Mouse (Mus musculus) midbrain, embryonic 12.5 days (tissue): ENCODE measurements around the gene Txndc11. TPM values are rescaled to one million over a fixed set of nuclear protein-coding genes. Genes with fewer than 3 reads are reported as not detected.

Source experiments
- ATAC-seq: fragments of 200-750 bp; cut with Nextera tagmentation; 2 replicates; pipeline ENCODE4 v1.8.0; 2017; ENCODE audit warnings: low read depth, moderate TSS enrichment, moderate library complexity; ENCODE audit not compliant: low FRiP score
- H3K27ac ChIP-seq: fragments of 300-500 bp; sonication (generic); replicated peaks from 2 replicates; pipeline ENCODE4 v1.5.1; 2016; ENCODE audit warnings: mild to moderate bottlenecking
- H3K27me3 ChIP-seq: fragments of 300-500 bp; sonication (generic); 2 replicates; pipeline ENCODE4 v1.6.1; 2016; ENCODE audit warnings: mild to moderate bottlenecking
- H3K36me3 ChIP-seq: fragments of 300-500 bp; sonication (generic); 2 replicates; pipeline ENCODE4 v1.6.1; 2016
- H3K4me1 ChIP-seq: fragments of 300-500 bp; sonication (generic); 2 replicates; pipeline ENCODE4 v1.6.1; 2016
- H3K4me2 ChIP-seq: fragments of 300-500 bp; sonication (generic); replicated peaks from 2 replicates; pipeline ENCODE4 v1.6.1; 2016; ENCODE audit warnings: mild to moderate bottlenecking, moderate library complexity
- H3K4me3 ChIP-seq: fragments of 300-500 bp; sonication (generic); 2 replicates; pipeline ENCODE4 v1.5.1; 2016; ENCODE audit warnings: mild to moderate bottlenecking
- H3K9ac ChIP-seq: fragments of 300-500 bp; sonication (generic); replicated peaks from 2 replicates; pipeline ENCODE4 v1.6.1; 2016; ENCODE audit warnings: mild to moderate bottlenecking, moderate library complexity
- H3K9me3 ChIP-seq: fragments of 300-500 bp; sonication (generic); 2 replicates; pipeline ENCODE4 v1.6.1; 2016; ENCODE audit warnings: mild to moderate bottlenecking
- WGBS: fragments of 180-500 bp; shearing (Covaris S2); methylation state at CpG from one replicate; pipeline ENCODE4 v1.1.7; 2016; 5-methylcytosine and 5-hydroxymethylcytosine counted together
- polyA plus RNA-seq: library from polyadenylated mRNA; unstranded; fragments of >200 nt; fragmentation: Nextera tagmentation; extraction: Ambion mirVana; gene quantifications from 2 replicates; pipeline ENCODE4 v1.2.1, GENCODE M21; 2016

The Txndc11 gene
- polyA plus RNA-seq, 1 experiment from 2014 or later = 30.5 TPM

- H3K4me2 ChIP-seq = no peak overlapping the region
- H3K9me3 ChIP-seq = no peaks in the 10 kb centered on the region
- 94% methylated on average over 13 of the region's 13 CpGs for WGBS
- no peak overlapping the region for H3K4me3 ChIP-seq
- H3K4me1 ChIP-seq = no peaks in the 10 kb centered on the region
- H3K27ac ChIP-seq = no peak overlapping the region
- no peak for ATAC-seq
- no peak overlapping the region for H3K9ac ChIP-seq
- H3K27me3 ChIP-seq = no peaks in the 10 kb centered on the region
- H3K36me3 ChIP-seq = peaks cover 29% of the 10 kb centered on the region
Measured at GRCm38 (mm10) chr16:11093717-11094386, 40.6 kb downstream of the Txndc11 start.

- Histone ChIP-seq H3K9me3 (no peaks in the 10 kb centered on the region), H3K27me3 (no peaks in the 10 kb centered on the region), H3K4me1 (peaks cover under 1% of the 10 kb centered on the region; the same call in 1 of the 2 replicates), H3K4me3 (no peak overlapping the region), H3K9ac (no peak overlapping the region), H3K27ac (no peak overlapping the region), H3K36me3 (peaks cover 42% of the 10 kb centered on the region), H3K4me2 (no peak overlapping the region)
- ATAC-seq = no peak
- 93% methylated on average over 3 of the region's 3 CpGs for WGBS
Measured at GRCm38 (mm10) chr16:11092523-11092922, 41.9 kb downstream of the Txndc11 start.

- Histone ChIP-seq H3K9ac (no peak overlapping the region), H3K9me3 (no peaks in the 10 kb centered on the region), H3K36me3 (peaks cover 46% of the 10 kb centered on the region), H3K27ac (no peak overlapping the region), H3K27me3 (no peaks in the 10 kb centered on the region), H3K4me1 (peaks cover 5% of the 10 kb centered on the region; the same call in 1 of the 2 replicates), H3K4me3 (no peak overlapping the region), H3K4me2 (no peak overlapping the region)
- WGBS = 71% methylated on average over 4 of the region's 4 CpGs
- ATAC-seq = no peak
Measured at GRCm38 (mm10) chr16:11092061-11092460, 42.4 kb downstream of the Txndc11 start.

- WGBS = 86% methylated on average over 10 of the region's 10 CpGs
Measured at GRCm38 (mm10) chr16:11090836-11091570, 43.4 kb downstream of the Txndc11 start.

GRCm38 (mm10) chr16:11086856-11087588, 47.4 kb downstream of the Txndc11 start:
- Histone ChIP-seq H3K36me3 (peaks cover 84% of the 10 kb centered on the region), H3K4me2 (no peak overlapping the region), H3K4me3 (no peak overlapping the region), H3K4me1 (peaks cover 9% of the 10 kb centered on the region; the same call in 1 of the 2 replicates), H3K9me3 (no peaks in the 10 kb centered on the region), H3K27ac (0 out of 2 replicates have a peak overlapping the region, but pooled peaks have one; percentile 26), H3K27me3 (no peaks in the 10 kb centered on the region), H3K9ac (no peak overlapping the region)
- WGBS = 55% methylated on average over 5 of the region's 5 CpGs
- ATAC-seq = no peak

More at GRCm38 (mm10) chr16:11090836-11091570, 43.4 kb downstream of the Txndc11 start:
- peaks cover 54% of the 10 kb centered on the region for H3K36me3 ChIP-seq
- H3K9ac ChIP-seq = no peak overlapping the region
- ATAC-seq = no peak
- no peaks in the 10 kb centered on the region for H3K9me3 ChIP-seq
- H3K27ac ChIP-seq = no peak overlapping the region
- no peak overlapping the region for H3K4me3 ChIP-seq
- H3K4me2 ChIP-seq = no peak overlapping the region
- no peaks in the 10 kb centered on the region for H3K27me3 ChIP-seq
- H3K4me1 ChIP-seq = peaks cover 9% of the 10 kb centered on the region; the same call in 1 of the 2 replicates

GRCm38 (mm10) chr16:11086299-11086698, 48.2 kb downstream of the Txndc11 start:
- no peaks in the 10 kb centered on the region for H3K27me3 ChIP-seq
- 94% methylated on average over 3 of the region's 3 CpGs for WGBS
- no peak overlapping the region for H3K9ac ChIP-seq
- no peak overlapping the region for H3K27ac ChIP-seq
- no peak overlapping the region for H3K4me3 ChIP-seq
- peaks cover 77% of the 10 kb centered on the region for H3K36me3 ChIP-seq
- no peaks in the 10 kb centered on the region for H3K9me3 ChIP-seq
- H3K4me2 ChIP-seq = no peak overlapping the region
- peaks cover 9% of the 10 kb centered on the region; the same call in 1 of the 2 replicates for H3K4me1 ChIP-seq
- ATAC-seq = no peak

- Histone ChIP-seq H3K27me3 (no peaks in the 10 kb centered on the region), H3K4me2 (no peak overlapping the region), H3K36me3 (peaks cover 76% of the 10 kb centered on the region), H3K9ac (no peak overlapping the region), H3K9me3 (no peaks in the 10 kb centered on the region), H3K4me3 (no peak overlapping the region), H3K27ac (no peak overlapping the region), H3K4me1 (peaks cover 9% of the 10 kb centered on the region; the same call in 1 of the 2 replicates)
- 93% methylated on average over 8 of the region's 8 CpGs for WGBS
- no peak for ATAC-seq
Measured at GRCm38 (mm10) chr16:11084181-11084580, 50.3 kb downstream of the Txndc11 start.

- Histone ChIP-seq H3K9me3 (no peaks in the 10 kb centered on the region), H3K36me3 (peaks cover 83% of the 10 kb centered on the region), H3K27ac (no peak overlapping the region; the same call in 1 of the 2 replicates), H3K4me3 (no peak overlapping the region), H3K27me3 (no peaks in the 10 kb centered on the region), H3K9ac (no peak overlapping the region), H3K4me1 (no peaks in the 10 kb centered on the region), H3K4me2 (no peak overlapping the region)
- 82% methylated on average over 3 of the region's 3 CpGs for WGBS
- ATAC-seq = no peak
Measured at GRCm38 (mm10) chr16:11078216-11078869, 56.1 kb downstream of the Txndc11 start.

- Histone ChIP-seq H3K9ac (no peak overlapping the region), H3K4me2 (no peak overlapping the region), H3K4me3 (no peak overlapping the region), H3K36me3 (peaks cover 83% of the 10 kb centered on the region), H3K27me3 (no peaks in the 10 kb centered on the region), H3K27ac (no peak overlapping the region; the same call in 1 of the 2 replicates), H3K4me1 (0 out of 2 replicates have a peak, but pooled peaks cover 3% of the 10 kb centered on the region), H3K9me3 (no peaks in the 10 kb centered on the region)
- WGBS = 92% methylated on average over 9 of the region's 9 CpGs
- no peak for ATAC-seq
Measured at GRCm38 (mm10) chr16:11077601-11078201, 56.7 kb downstream of the Txndc11 start.

- H3K4me1 ChIP-seq = peaks cover 31% of the 10 kb centered on the region
- H3K4me2 ChIP-seq = no peak overlapping the region
- peaks cover 65% of the 10 kb centered on the region for H3K36me3 ChIP-seq
- H3K27ac ChIP-seq = peak overlapping the region; percentile 7; the same call in 1 of the 2 replicates
- H3K27me3 ChIP-seq = no peaks in the 10 kb centered on the region
- WGBS = 73% methylated on average over 6 of the region's 6 CpGs
- H3K9ac ChIP-seq = no peak overlapping the region
- H3K9me3 ChIP-seq = no peaks in the 10 kb centered on the region
- ATAC-seq = no peak
- H3K4me3 ChIP-seq = no peak overlapping the region
Measured at GRCm38 (mm10) chr16:11073060-11073459, 61.4 kb downstream of the Txndc11 start.

GRCm38 (mm10) chr16:11072454-11072853, 62.0 kb downstream of the Txndc11 start:
- Histone ChIP-seq H3K9me3 (no peaks in the 10 kb centered on the region), H3K27ac (peak overlapping the region; percentile 7; the same call in 1 of the 2 replicates), H3K36me3 (peaks cover 60% of the 10 kb centered on the region), H3K4me2 (no peak overlapping the region), H3K9ac (no peak overlapping the region), H3K27me3 (no peaks in the 10 kb centered on the region), H3K4me1 (peaks cover 37% of the 10 kb centered on the region), H3K4me3 (no peak overlapping the region)
- no peak for ATAC-seq
- WGBS = 87% methylated on average over 8 of the region's 8 CpGs
